Mouse (Mus musculus) CH12.LX (cell line): Measurements from ENCODE around the gene Ptprb. TPM values are rescaled to one million over a fixed set of nuclear protein-coding genes. Genes with fewer than 3 reads are reported as not detected.

ENCODE experiments used
- DNase-seq: peaks from one replicate; pipeline ENCODE4 v3.0.0-alpha.2; 2013; ENCODE audit errors: extremely low read depth
- H3K27ac ChIP-seq: 2 replicates; pipeline ENCODE4 v1.5.1; 2012; ENCODE audit warnings: low read depth, mild to moderate bottlenecking, control low read depth, moderate library complexity; ENCODE audit not compliant: insufficient read depth
- H3K27me3 ChIP-seq: replicated peaks from 2 replicates; pipeline ENCODE3; 2012; ENCODE audit warnings: inconsistent platforms
- H3K36me3 ChIP-seq, 2 experiments: replicated peaks in 1 of 2; 2 replicates each; pipeline versions ENCODE3 to v1.6.1; 2012; ENCODE audit warnings: inconsistent platforms in 1 of 2, low read length in 1 of 2, mild to moderate bottlenecking in 1 of 2, mixed read lengths in 1 of 2, moderate library complexity in 1 of 2; ENCODE audit not compliant: control insufficient read depth in 1 of 2, insufficient read depth in 1 of 2
- H3K4me1 ChIP-seq, 2 experiments: 2 replicates each; pipeline ENCODE4 v1.6.1; 2012; ENCODE audit warnings: inconsistent platforms in 1 of 2, moderate library complexity in 1 of 2; ENCODE audit not compliant: insufficient read depth in 2 of 2, control insufficient read depth in 1 of 2
- H3K4me2 ChIP-seq: 2 replicates; pipeline ENCODE4 v1.6.1; 2012; ENCODE audit warnings: low read depth, mild to moderate bottlenecking, control low read depth; ENCODE audit not compliant: poor library complexity, insufficient read depth, severe bottlenecking
- H3K4me3 ChIP-seq, 3 experiments: fragments of 150-350 bp in 1 of 3; sonication (generic) in 1 of 3; replicated peaks in 1 of 3; 2 replicates each; pipeline versions ENCODE3 to v1.5.1; 2011 to 2012; ENCODE audit warnings: low read depth in 2 of 3, low read length in 2 of 3, mild to moderate bottlenecking in 2 of 3, moderate library complexity in 2 of 3, control low read depth in 1 of 3, improper control_type of control experiment in 1 of 3, inconsistent platforms in 1 of 3, mixed read lengths in 1 of 3; ENCODE audit not compliant: poor library complexity in 1 of 3
- H3K79me2 ChIP-seq: replicated peaks from 2 replicates; pipeline ENCODE4 v1.6.1; 2012; ENCODE audit warnings: mild to moderate bottlenecking, moderate library complexity; ENCODE audit not compliant: control insufficient read depth, poor library complexity, insufficient read depth, severe bottlenecking; ENCODE audit errors: extremely low read depth
- H3K9ac ChIP-seq: 2 replicates; pipeline ENCODE4 v1.6.1; 2012; ENCODE audit warnings: low read depth, mild to moderate bottlenecking, control low read depth, moderate library complexity; ENCODE audit not compliant: insufficient read depth
- H3K9me3 ChIP-seq: replicated peaks from 2 replicates; pipeline ENCODE3; 2012; ENCODE audit warnings: low read length, inconsistent platforms, mixed read lengths
- CHD1 ChIP-seq: IDR thresholded peaks from 2 replicates; pipeline ENCODE4 v1.6.1; 2012; ENCODE audit warnings: low read depth, low read length, improper control_type of control experiment, inconsistent platforms
- CHD2 ChIP-seq: IDR thresholded peaks from 2 replicates; pipeline ENCODE4 v1.6.1; 2011; ENCODE audit warnings: low read length, improper control_type of control experiment
- E2F4 ChIP-seq: IDR thresholded peaks from 2 replicates; pipeline ENCODE4 v1.6.1; 2011; ENCODE audit warnings: low read depth, low read length, improper control_type of control experiment; ENCODE audit not compliant: insufficient replicate concordance
- GABPA ChIP-seq: IDR thresholded peaks from 2 replicates; pipeline ENCODE4 v1.6.1; 2012; ENCODE audit warnings: low read depth, low read length, improper control_type of control experiment, inconsistent platforms; ENCODE audit not compliant: insufficient replicate concordance
- JUN ChIP-seq: IDR thresholded peaks from 2 replicates; pipeline ENCODE4 v1.6.1; 2011; ENCODE audit warnings: low read depth, mild to moderate bottlenecking, low read length, improper control_type of control experiment, moderate library complexity; ENCODE audit not compliant: insufficient read depth
- JUND ChIP-seq: conservative IDR thresholded peaks from 2 replicates; pipeline ENCODE4 v1.6.1; 2011; ENCODE audit warnings: low read depth, low read length, improper control_type of control experiment
- MAZ ChIP-seq: IDR thresholded peaks from 2 replicates; pipeline ENCODE4 v1.6.1; 2012; ENCODE audit warnings: low read depth, mild to moderate bottlenecking, inconsistent platforms, low read length, improper control_type of control experiment, moderate library complexity
- MEF2A ChIP-seq: IDR thresholded peaks from 2 replicates; pipeline ENCODE4 v1.6.1; 2014; ENCODE audit warnings: low read depth, mild to moderate bottlenecking, inconsistent platforms, low read length, improper control_type of control experiment, borderline replicate concordance
- MXI1 ChIP-seq: IDR thresholded peaks from 2 replicates; pipeline ENCODE4 v1.6.1; 2011; ENCODE audit warnings: mild to moderate bottlenecking, low read depth, low read length, improper control_type of control experiment
- NELFE ChIP-seq: IDR thresholded peaks from 2 replicates; pipeline ENCODE4 v1.6.1; 2011; ENCODE audit warnings: low read depth, low read length, improper control_type of control experiment
- PAX5 ChIP-seq: IDR thresholded peaks from 2 replicates; pipeline ENCODE4 v1.6.1; 2012; ENCODE audit warnings: low read length, inconsistent platforms, mixed read lengths
- POLR2A ChIP-seq: IDR thresholded peaks from 2 replicates; pipeline ENCODE4 v1.6.1; 2011; ENCODE audit warnings: low read depth, mild to moderate bottlenecking, improper control_type of control experiment, low read length
- POLR2AphosphoS2 ChIP-seq: IDR thresholded peaks from 2 replicates; pipeline ENCODE4 v1.6.1; 2011; ENCODE audit warnings: low read depth, low read length, improper control_type of control experiment
- RAD21 ChIP-seq: IDR thresholded peaks from 2 replicates; pipeline ENCODE4 v1.6.1; 2011; ENCODE audit warnings: low read depth, mild to moderate bottlenecking, low read length, improper control_type of control experiment, moderate library complexity
- UBTF ChIP-seq: IDR thresholded peaks from 2 replicates; pipeline ENCODE4 v1.6.1; 2012; ENCODE audit warnings: low read depth, mild to moderate bottlenecking, inconsistent platforms, low read length, improper control_type of control experiment, moderate library complexity
- USF1 ChIP-seq: IDR thresholded peaks from 2 replicates; pipeline ENCODE4 v1.6.1; 2014; ENCODE audit warnings: low read depth, mild to moderate bottlenecking, inconsistent platforms, low read length, improper control_type of control experiment
- ZC3H11A ChIP-seq: IDR thresholded peaks from 2 replicates; pipeline ENCODE4 v1.6.1; 2012; ENCODE audit warnings: low read depth, mild to moderate bottlenecking, inconsistent platforms, low read length, improper control_type of control experiment
- ZKSCAN1 ChIP-seq: IDR thresholded peaks from 2 replicates; pipeline ENCODE4 v1.6.1; 2012; ENCODE audit warnings: low read depth, inconsistent platforms, low read length, improper control_type of control experiment, borderline replicate concordance
- ZMIZ1 ChIP-seq: IDR thresholded peaks from 2 replicates; pipeline ENCODE4 v1.6.1; 2012; ENCODE audit warnings: low read depth, mild to moderate bottlenecking, inconsistent platforms, low read length, improper control_type of control experiment
- ZNF384 ChIP-seq: IDR thresholded peaks from 2 replicates; pipeline ENCODE4 v1.6.1; 2012; ENCODE audit warnings: low read depth, low read length, improper control_type of control experiment, inconsistent platforms
- dilution Hi-C: fragments of 300-500 bp; cut with MboI; formaldehyde crosslinking; loops from 2 replicates; pipeline ENCODE4 v1.14.3; 2020; ENCODE audit warnings: low sequenced_read_pairs; ENCODE audit not compliant: extremely low pct_unique_long_range_greater_than_20kb, extremely low pct_ligation_motif_present
- in situ Hi-C: fragments of 300-500 bp; cut with MboI; formaldehyde crosslinking; loops from 3 replicates; pipeline ENCODE4 v1.14.3; 2019; ENCODE audit warnings: low sequenced_read_pairs, low pct_ligation_motif_present, low pct_unique_long_range_greater_than_20kb, mixed read lengths
- polyA plus RNA-seq: library from polyadenylated mRNA; unstranded; fragments of >175 nt; gene quantifications from 2 replicates; pipeline ENCODE4 v1.2.1, GENCODE M21; 2012; ENCODE audit warnings: low read depth; ENCODE audit not compliant: insufficient read length
- total RNA-seq, 2 experiments: library from RNA; depleted of rRNA; stranded (reverse); fragments of 300-350 nt in 1 of 2; fragments of >200 nt in 1 of 2; gene quantifications; 2 replicates each; pipeline ENCODE4 v1.2.3; 2012 to 2014

Gene Ptprb
- total and polyA plus RNA-seq, 3 experiments = not detected

DNA sequence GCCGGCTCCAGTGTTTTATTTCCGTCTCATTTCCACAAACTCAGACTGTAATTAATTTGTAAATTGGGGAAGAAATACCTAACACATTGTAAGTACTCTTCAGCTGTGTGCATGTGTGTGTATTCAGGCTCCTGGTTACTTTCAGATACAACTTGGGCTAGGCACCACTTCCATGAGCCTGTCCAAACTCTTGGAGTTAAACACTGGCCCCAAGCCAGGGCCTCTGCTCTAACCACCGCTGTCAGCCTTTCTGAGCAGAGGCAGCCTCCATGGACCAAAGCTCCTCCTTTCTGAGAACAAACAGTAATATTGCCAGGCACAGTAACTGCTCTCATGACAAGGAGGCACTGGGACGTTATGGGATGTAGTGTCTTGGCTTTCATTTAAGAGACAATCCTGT is 101.5 kb downstream of the Ptprb start:
- Histone ChIP-seq H3K27me3 (no peaks in the 10 kb centered on the region), H3K9me3 (no peaks in the 10 kb centered on the region), H3K4me2 (no peak overlapping the region), H3K36me3 (no peaks in the 10 kb centered on the region), H3K4me3 (no peak overlapping the region), H3K9ac (no peak overlapping the region), H3K27ac (no peak overlapping the region), H3K4me1 (no peaks in the 10 kb centered on the region), H3K79me2 (no peaks in the 10 kb centered on the region)
- dilution Hi-C loops (no loop called here), in situ Hi-C loops (no loop called here)
- TF ChIP-seq ZKSCAN1 = no peak
- no peak for TF ChIP-seq UBTF
- DNase-seq = no peak

DNA sequence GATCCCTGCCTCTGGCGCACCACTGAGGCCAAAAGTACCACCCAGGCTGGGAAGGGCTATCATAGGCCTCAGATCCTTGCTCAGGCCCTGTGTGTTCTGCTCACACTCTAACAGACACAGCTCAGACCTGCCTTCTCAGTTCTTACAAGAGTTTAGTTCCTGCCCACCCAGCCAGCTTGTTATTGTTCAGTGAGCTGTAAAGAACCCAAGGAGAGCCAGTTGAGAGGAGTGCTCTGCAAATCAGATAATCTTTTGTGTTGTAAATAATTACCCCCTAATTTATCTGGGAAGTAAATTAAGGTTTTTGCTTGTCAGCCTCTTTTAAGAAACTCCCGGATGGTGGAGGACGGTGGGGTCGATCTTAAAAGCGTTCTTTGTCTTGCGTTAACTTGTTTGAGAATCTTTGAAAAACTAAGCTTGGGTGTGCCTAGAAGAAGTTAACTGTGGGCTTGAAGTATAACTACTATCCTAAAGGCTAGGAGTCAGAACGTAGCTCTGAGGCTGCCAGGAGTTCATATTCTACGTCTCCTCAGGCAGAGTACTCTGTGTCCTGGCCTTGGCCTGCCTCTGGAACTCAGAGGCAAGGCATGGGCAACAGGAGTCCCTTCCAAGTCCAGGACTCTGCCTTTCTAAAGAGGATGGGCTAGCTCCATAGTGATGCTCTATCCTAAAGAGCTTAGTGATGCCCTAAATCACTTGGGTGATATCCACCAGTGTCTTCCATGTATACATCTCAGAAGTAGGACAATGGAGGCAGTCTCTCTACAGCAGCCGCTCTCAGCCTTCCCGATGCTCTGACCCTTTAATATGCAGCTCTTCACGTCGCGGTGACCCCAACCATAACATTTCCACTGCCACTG is 107.7 kb downstream of the Ptprb start:
- Histone ChIP-seq H3K79me2 (no peaks in the 10 kb centered on the region), H3K4me2 (no peak overlapping the region), H3K4me1 (no peaks in the 10 kb centered on the region), H3K27me3 (no peaks in the 10 kb centered on the region), H3K9ac (no peak overlapping the region), H3K27ac (no peak overlapping the region), H3K4me3 (no peak overlapping the region), H3K36me3 (no peaks in the 10 kb centered on the region), H3K9me3 (no peaks in the 10 kb centered on the region)
- no peak for DNase-seq
- in situ Hi-C loops (no loop called here), dilution Hi-C loops (no loop called here)
- no peak for TF ChIP-seq NELFE
- no peak for TF ChIP-seq ZC3H11A
- TF ChIP-seq USF1 = no peak

DNA sequence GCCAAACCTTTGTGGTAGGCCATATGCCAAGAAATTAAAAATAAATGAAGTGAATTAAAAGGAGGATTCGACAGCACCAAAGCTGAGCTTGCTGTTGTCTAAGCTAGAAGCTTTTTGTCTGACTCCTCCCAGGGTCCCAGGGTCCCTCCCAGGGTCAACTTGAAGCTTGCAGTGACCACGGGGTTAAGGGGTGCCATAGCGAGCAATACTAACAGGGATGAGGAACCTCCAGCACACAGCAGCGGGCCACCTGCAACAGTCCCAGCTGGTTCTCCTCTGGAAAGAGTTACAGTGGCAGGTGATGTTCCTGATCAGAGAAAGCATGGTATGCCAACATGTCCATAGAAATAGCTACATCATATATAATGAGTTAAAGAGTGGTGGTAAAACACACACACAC is 109.1 kb downstream of the Ptprb start:
- Histone ChIP-seq H3K79me2 (no peaks in the 10 kb centered on the region), H3K4me2 (no peak overlapping the region), H3K4me1 (no peaks in the 10 kb centered on the region), H3K4me3 (no peak overlapping the region), H3K9me3 (no peaks in the 10 kb centered on the region), H3K9ac (no peak overlapping the region), H3K27me3 (no peaks in the 10 kb centered on the region), H3K36me3 (no peaks in the 10 kb centered on the region), H3K27ac (no peak overlapping the region)
- TF ChIP-seq MXI1 (no peak), GABPA (no peak), POLR2AphosphoS2 (no peak), MAZ (no peak), PAX5 (no peak), JUN (no peak), E2F4 (no peak), RAD21 (no peak), ZNF384 (no peak), JUND (no peak), ZMIZ1 (no peak), CHD1 (no peak), CHD2 (no peak), POLR2A (no peak), MEF2A (no peak)
- dilution Hi-C loops = no loop called here
- in situ Hi-C loops = no loop called here
- DNase-seq = no peak
